Mouse (Mus musculus) small intestine, adult 2 months (tissue): Measurements from ENCODE around the gene Mapkapk5. TPM values are rescaled to one million over a fixed set of nuclear protein-coding genes. Genes with fewer than 3 reads are reported as not detected.

ENCODE experiments used
- H3K27ac ChIP-seq: fragments of 200-500 bp; 2 replicates; pipeline ENCODE4 v1.5.1; 2012; ENCODE audit warnings: low read depth, low read length, control low read depth, inconsistent platforms; ENCODE audit not compliant: insufficient read depth
- H3K27me3 ChIP-seq: fragments of 200-500 bp; 2 replicates; pipeline ENCODE4 v1.6.1; 2012; ENCODE audit warnings: mild to moderate bottlenecking, moderate library complexity, low read length, inconsistent platforms; ENCODE audit not compliant: control insufficient read depth, insufficient read depth
- H3K36me3 ChIP-seq: fragments of 200-500 bp; 2 replicates; pipeline ENCODE4 v1.6.1; 2012; ENCODE audit warnings: mild to moderate bottlenecking, low read length, control low read depth, inconsistent platforms; ENCODE audit not compliant: control insufficient read depth, insufficient read depth
- H3K4me1 ChIP-seq: fragments of 200-500 bp; 2 replicates; pipeline ENCODE4 v1.6.1; 2012; ENCODE audit warnings: low read length, inconsistent platforms, mixed read lengths; ENCODE audit not compliant: control insufficient read depth, insufficient read depth, insufficient read length
- H3K4me3 ChIP-seq: fragments of 200-500 bp; 2 replicates; pipeline ENCODE4 v1.5.1; 2012; ENCODE audit warnings: low read depth, mild to moderate bottlenecking, control low read depth, inconsistent platforms, low read length, moderate library complexity
- CTCF ChIP-seq: fragments of 200-500 bp; IDR thresholded peaks from 2 replicates; pipeline ENCODE4 v1.5.1; 2012; ENCODE audit warnings: low read depth, mild to moderate bottlenecking, control low read depth, inconsistent platforms, low read length, moderate library complexity, mixed read lengths; ENCODE audit not compliant: insufficient replicate concordance, insufficient read length; ENCODE audit errors: extremely low read depth
- POLR2A ChIP-seq: fragments of 200-500 bp; IDR thresholded peaks from 2 replicates; pipeline ENCODE4 v1.6.1; 2012; ENCODE audit warnings: low read depth, mild to moderate bottlenecking, control low read depth, inconsistent platforms, low read length, moderate library complexity
- WGBS: fragments of 180-500 bp; shearing (Covaris S2); methylation state at CpG from one replicate; pipeline ENCODE4 v1.1.7; 2018; 5-methylcytosine and 5-hydroxymethylcytosine counted together
- polyA plus RNA-seq: library from polyadenylated mRNA; depleted of rRNA; stranded (reverse); fragments of >200 nt; gene quantifications from 2 replicates; pipeline ENCODE4 v1.2.3, GENCODE M21; 2012

Mapkapk5 gene
- polyA plus RNA-seq, 1 experiment = 36.5 TPM

DNA sequence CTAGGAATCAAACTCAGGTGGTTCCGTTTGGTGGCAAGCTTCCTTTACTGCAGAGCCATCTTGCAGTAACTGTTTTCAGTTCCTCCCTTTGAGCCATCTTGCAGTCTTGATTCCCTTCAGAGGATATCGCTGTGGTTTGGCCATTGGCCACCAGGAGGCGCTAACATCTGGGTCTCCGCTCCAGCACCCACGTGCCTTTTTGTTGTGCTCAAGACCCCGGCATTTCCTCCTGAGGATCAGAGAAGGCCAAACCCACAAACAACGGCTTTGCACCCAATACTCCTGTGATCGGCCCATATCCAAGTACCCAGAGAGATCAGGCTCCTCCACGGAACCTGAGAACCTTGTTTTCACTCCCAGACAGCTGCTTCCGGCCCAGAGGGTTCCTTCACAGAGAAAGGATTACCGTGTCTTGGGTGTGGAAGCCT lies 18.8 kb upstream of the Mapkapk5 start:
- Histone ChIP-seq H3K4me1 (peaks cover 25% of the 10 kb centered on the region; the same call in 1 of the 2 replicates), H3K36me3 (peaks cover 11% of the 10 kb centered on the region), H3K27me3 (no peaks in the 10 kb centered on the region), H3K27ac (peak overlapping the region; percentile 77), H3K4me3 (peak overlapping the region; percentile 52)
- no peak for TF ChIP-seq POLR2A
- peak; percentile 99 for TF ChIP-seq CTCF
- WGBS = 7% methylated on average over 11 of the region's 11 CpGs

DNA sequence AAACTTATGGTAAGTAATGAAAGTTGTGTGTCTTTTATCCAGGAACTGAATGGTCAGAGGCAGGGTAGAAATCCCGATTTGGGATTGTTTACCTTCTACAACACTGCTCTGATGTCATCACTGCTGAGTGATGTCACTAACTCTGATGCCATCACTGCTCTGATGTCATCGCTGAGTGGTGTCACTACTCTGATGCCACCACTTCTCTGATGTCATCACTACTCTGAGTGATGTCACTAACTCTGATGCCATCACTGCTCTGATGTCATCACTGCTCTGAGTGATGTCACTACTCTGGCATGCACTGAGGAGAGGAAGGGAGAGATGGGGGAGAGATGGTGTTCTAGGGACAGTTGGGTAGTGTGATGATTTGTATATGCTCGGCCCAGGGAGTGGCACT lies 16.7 kb upstream of the Mapkapk5 start:
- H3K36me3 ChIP-seq = peaks cover 2% of the 10 kb centered on the region; the same call in 1 of the 2 replicates
- H3K4me1 ChIP-seq = peaks cover 24% of the 10 kb centered on the region; the same call in 1 of the 2 replicates
- WGBS = 61% methylated on average over 3 of the region's 3 CpGs
- no peak overlapping the region for H3K27ac ChIP-seq
- TF ChIP-seq POLR2A (no peak), CTCF (no peak)
- H3K4me3 ChIP-seq = no peak overlapping the region
- H3K27me3 ChIP-seq = no peaks in the 10 kb centered on the region

DNA sequence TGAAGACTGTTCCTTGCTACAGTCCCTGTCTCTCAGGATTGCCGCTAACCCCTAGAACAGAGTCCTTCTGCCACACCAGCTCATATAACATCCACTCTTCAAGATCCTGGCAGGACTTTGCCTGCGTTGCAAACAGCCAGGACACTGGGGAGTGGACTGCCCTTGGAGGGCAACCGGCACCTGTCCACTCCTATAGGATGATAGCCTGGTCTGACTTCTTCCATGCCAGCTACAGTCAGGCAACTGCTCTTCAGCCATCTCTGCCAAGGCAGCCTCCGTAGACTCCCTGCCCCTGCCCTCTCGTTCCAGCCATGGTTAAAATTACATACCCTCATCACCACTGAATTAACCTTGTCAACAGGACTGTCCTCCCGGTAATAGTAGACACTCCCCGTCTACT lies 3.5 kb upstream of the Mapkapk5 start:
- TF ChIP-seq POLR2A (no peak), CTCF (no peak)
- Histone ChIP-seq H3K36me3 (no peaks in the 10 kb centered on the region), H3K4me3 (no peak overlapping the region), H3K27me3 (peaks cover 2% of the 10 kb centered on the region; the same call in 1 of the 2 replicates), H3K4me1 (no peaks in the 10 kb centered on the region; the same call in 1 of the 2 replicates), H3K27ac (no peak overlapping the region)
- WGBS = 88% methylated on average over 7 of the region's 7 CpGs

DNA sequence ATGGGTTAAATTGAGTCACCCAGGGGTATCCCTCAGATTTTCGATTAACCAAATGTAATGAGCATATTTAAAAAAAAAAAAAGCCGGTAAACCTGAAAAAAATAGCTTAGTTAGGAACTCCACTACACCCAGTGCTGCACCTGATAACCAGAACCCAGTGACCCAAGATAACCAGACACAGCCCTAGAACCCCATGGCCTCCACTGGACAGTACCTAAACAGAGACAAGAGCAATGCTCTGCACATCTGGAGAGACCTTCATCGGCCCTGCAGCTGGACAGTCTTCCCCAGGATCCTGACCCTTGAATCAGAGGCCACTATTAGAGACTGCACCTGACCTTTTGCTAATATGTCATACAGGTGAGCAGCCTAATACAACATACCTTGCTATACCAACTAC lies 1.4 kb upstream of the Mapkapk5 start:
- WGBS = 83% methylated on average over 3 of the region's 3 CpGs
- TF ChIP-seq POLR2A (no peak), CTCF (no peak)
- H3K27ac ChIP-seq = no peak overlapping the region
- H3K4me1 ChIP-seq = peaks cover 3% of the 10 kb centered on the region; the same call in 1 of the 2 replicates
- no peaks in the 10 kb centered on the region; the same call in 1 of the 2 replicates for H3K27me3 ChIP-seq
- H3K36me3 ChIP-seq = no peaks in the 10 kb centered on the region
- no peak overlapping the region for H3K4me3 ChIP-seq

DNA sequence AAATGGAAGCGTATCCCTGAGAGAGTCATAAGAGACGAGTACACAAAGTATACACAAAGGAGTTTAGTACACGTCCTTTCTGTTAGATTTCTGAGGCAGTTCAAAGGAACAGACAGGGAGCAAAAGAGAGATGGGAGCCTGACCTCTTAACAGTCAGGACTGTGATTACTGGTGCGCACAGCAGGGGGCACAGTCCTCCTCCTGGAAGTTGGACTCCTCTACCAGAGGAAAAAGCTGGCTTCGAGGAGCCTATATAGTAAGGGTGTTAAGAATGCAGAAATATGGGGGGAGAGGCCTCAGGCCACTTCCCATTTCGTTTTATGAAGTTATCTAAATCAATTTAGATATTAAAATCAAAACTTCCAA lies 808 bp upstream of the Mapkapk5 start:
- Histone ChIP-seq H3K27me3 (no peaks in the 10 kb centered on the region; the same call in 1 of the 2 replicates), H3K27ac (no peak overlapping the region), H3K36me3 (no peaks in the 10 kb centered on the region), H3K4me1 (peaks cover 3% of the 10 kb centered on the region; the same call in 1 of the 2 replicates), H3K4me3 (peak overlapping the region; percentile 75)
- TF ChIP-seq CTCF = peak; percentile 61; the same call in 1 of the 2 replicates
- TF ChIP-seq POLR2A = no peak
- WGBS = 5% methylated on average over 6 of the region's 6 CpGs

DNA sequence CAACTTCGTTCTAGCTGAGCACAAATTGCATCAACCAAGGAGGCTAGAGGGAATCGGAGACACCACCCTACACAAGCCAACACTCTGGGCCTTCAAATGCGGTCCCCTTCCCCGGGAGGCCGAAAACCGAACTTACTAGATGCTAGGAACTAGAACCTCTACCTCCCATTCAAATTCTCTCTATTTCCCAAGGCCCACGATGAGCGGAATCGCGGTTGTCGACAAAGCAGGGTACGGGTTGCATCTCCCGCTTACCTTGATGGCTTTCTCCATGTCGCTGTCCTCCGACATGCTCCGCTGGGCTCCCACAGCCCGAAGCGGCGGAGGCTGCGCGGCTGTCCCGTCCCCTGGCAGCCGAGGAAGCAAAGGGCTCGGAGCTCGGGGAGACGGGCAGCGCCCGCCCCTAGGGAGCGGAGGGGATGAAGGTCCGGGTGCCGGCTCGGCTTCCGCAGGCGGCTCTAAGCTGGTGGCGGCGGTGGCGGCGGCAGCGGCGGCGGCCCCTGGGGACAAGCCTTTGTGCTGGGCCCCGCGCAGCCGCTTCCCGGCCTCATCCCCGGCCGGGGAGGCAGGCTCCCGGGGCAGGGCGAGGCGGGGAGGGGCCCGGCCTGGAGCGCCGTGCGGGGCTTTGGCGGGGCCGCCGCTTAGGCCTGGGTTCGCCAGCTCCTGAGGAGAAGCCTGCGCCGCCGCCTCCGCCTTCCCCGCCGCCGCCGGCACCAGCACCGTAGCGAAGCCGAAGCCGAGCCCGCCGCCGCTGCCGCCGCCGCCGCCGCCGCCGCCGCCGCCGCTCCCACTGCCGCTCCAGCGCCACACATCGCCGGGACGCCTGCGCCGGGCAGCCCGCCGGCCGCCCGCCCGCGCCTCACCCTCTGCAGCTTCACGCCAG lies 554 bp downstream of the Mapkapk5 start, which contains the start of the genes Adam1a and Gm42878:
Gene Adam1a, minus strand, starts transcription at position 573 of the 883 bp plus-strand sequence.
Gene Gm42878, minus strand, starts transcription at position 573 of the 883 bp plus-strand sequence.
- peaks cover 3% of the 10 kb centered on the region; the same call in 1 of the 2 replicates for H3K4me1 ChIP-seq
- WGBS = under 1% methylated on average over 89 of the region's 97 CpGs

DNA sequence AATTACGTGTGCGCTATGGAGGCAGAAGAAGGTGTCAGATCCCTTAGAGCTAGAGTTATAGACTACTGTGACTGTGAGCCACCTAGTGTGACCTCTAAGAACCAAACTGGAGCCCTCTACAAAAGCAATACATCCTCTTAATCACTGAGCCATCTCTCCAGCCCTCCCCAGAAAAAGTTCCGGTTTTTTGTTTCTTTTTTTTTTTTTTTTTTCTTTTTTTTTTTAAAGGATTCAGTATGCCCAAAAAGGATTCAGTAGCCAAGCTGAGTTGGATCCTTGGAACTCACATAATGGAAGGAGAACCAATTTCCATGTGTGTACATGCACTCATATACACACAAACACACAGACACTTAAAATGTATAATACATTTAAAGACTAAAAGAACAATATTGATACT lies 2.3 kb downstream of the Mapkapk5 start:
- H3K4me3 ChIP-seq = no peak overlapping the region
- H3K36me3 ChIP-seq = peaks cover 10% of the 10 kb centered on the region
- 79% methylated on average over 3 of the region's 3 CpGs for WGBS
- no peaks in the 10 kb centered on the region; the same call in 1 of the 2 replicates for H3K27me3 ChIP-seq
- H3K27ac ChIP-seq = no peak overlapping the region
- no peak for TF ChIP-seq POLR2A
- no peak for TF ChIP-seq CTCF
- H3K4me1 ChIP-seq = peaks cover 3% of the 10 kb centered on the region; the same call in 1 of the 2 replicates

More for the DNA sequence above, 554 bp downstream of the Mapkapk5 start, which contains the start of the genes Adam1a and Gm42878:
- no peaks in the 10 kb centered on the region; the same call in 1 of the 2 replicates for H3K36me3 ChIP-seq
- no peaks in the 10 kb centered on the region; the same call in 1 of the 2 replicates for H3K27me3 ChIP-seq
- peak within 1 kb of the TSS; percentile 75 for H3K4me3 ChIP-seq
- TF ChIP-seq CTCF (no peak), POLR2A (peak; percentile 18; the same call in 1 of the 2 replicates)
- peak within 1 kb of the TSS; percentile 76 for H3K27ac ChIP-seq
